Mouse (Mus musculus): ENCODE results near the gene Mcm7.

DNA sequence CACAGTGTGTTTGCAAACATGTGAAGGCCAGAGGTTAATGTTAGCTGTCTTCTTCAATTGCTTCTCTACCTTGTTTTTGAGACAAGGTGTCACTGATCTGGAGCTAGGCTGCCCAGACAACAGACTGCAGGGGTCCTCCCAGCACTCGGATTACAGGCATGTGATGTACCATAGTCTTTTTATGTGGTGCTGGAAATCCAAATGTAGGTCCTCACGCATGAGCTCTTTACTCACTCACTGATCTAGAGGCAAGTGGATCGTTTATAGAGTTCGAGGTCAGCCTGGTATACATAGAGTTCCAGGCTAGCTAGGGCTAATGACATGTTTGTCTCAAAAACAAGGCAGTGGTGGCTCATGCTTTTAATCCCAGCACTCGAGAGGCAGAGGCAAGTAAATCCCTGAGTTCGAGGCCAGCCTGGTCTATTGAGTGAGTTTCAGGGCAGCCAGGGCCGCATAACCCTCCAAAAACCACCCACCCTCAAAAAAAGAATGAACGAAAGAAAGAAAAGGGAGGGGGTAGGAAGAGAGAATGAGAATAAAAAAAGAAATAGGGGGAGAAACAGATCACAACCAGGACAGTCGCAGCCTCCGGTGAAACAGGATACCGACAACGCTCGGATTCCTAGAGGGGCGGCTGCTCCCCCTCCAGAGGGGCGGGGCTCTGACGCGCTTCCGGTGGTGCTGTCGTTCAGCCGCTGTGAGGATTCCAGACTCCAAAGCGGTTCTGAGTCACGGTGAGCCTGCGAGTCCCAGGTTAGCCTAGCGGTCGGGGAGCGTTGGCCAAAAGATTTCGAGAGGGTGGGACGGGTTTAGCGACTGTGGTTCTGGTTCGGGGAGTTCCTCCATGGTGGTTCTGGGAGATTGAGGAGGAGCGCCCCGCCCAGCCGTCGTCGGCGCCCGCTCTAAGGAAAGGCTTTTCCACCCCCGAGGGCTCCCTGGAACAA, 55.7 kb downstream of the Mcm7 start, which contains the start of gene Zscan21:
- no peak for TF ChIP-seq CTCF (IDR thresholded peaks at IDR 0.05; ENCODE audit: control insufficient read depth, insufficient read depth, insufficient read length)
- no peak for TF ChIP-seq USF1 (IDR thresholded peaks at IDR 0.05; ENCODE audit: low read depth)
